Comparison of ENCODE assay signal across 14 mouse cellular contexts in genomic region chr13:44176121-44176520, GRCm38 (mm10).
"Had no signal": no experiment of that assay in that cellular context is flagged by ENCODE, and none has a peak within 500 bp of the region (broad histone marks: within the 10 kb centered on the region; RNA-seq: fewer than 3 reads in every experiment).

No protein-coding gene starts in this region.

- H3K27ac ChIP-seq: midbrain, embryonic 10.5 days; midbrain, embryonic 12.5 days; neural tube, embryonic 12.5 days; stomach, embryonic 15.5 days; stomach, postnatal 0 days had no signal

- DNase-seq: lung, adult 18-20 months; lung, embryonic 14.5 days; lung, postnatal 14 days; lung, postnatal 36 days; midbrain, embryonic 14.5 days; right cerebral cortex, postnatal 14 days; thymus, adult 2 months; thymus, postnatal 25 days; thymus, postnatal 4 days had no signal

- H3K4me3 ChIP-seq: midbrain, embryonic 10.5 days; midbrain, embryonic 12.5 days; neural tube, embryonic 12.5 days; stomach, embryonic 15.5 days had no signal

- H3K4me1 ChIP-seq: midbrain, embryonic 12.5 days; neural tube, embryonic 12.5 days; stomach, embryonic 15.5 days had no signal
